Mouse (Mus musculus): ENCODE measurements around the gene Teddm1b. TPM values are rescaled to one million over a fixed set of nuclear protein-coding genes. Genes with fewer than 3 reads are reported as not detected.

The Teddm1b gene
- polyA plus RNA-seq, 1 experiment from 2014 or later = 0.07 TPM

DNA sequence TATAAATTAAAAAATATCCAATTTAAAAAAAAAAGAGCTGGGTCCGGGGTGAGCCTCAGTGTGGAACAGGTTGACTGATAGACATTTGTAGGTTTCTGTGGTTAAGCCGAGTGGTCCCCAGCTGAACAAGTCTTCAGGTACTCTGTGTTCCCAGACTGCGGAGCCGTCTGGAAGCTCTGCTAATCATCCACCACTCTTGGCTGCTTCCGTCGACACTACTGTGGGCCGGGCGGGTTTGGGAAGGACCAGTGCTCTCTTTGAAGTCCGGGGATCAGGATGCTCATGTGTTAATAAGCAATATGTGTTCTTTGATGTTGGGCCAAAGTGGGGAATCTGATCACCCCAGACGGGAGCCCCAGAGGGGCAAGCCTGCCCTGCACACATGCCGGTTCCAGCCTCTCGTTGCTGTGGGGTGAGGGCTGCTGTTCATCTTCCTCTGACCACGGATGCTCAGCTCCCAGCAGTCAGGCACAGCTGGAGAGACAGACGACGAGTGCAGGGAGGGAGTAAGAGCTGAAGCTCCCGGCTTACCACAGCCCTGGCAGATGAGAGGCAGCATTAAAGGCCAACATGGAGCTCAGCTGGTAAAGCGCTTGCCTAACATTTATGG lies 12.0 kb downstream of the Teddm1b start:
- Histone ChIP-seq H3K9ac (ENCODE audit: low read depth, low read length) (no peak overlapping the region), H3K9me3 (ENCODE audit: control insufficient read depth, low read length) (no peaks in the 10 kb centered on the region), H3K27me3 (replicated peaks; ENCODE audit: control insufficient read depth, insufficient read depth, low read length) (no peaks in the 10 kb centered on the region), H3K4me3 (ENCODE audit: low read length) (no peak overlapping the region), H3K4me1 (ENCODE audit: control insufficient read depth, insufficient read depth, low read length) (no peaks in the 10 kb centered on the region), H3K27ac (ENCODE audit: low read length) (no peak overlapping the region), H3K36me3 (ENCODE audit: control insufficient read depth, insufficient read depth, low read length) (no peaks in the 10 kb centered on the region), H3K4me2 (ENCODE audit: low read depth, low read length) (no peak overlapping the region)
- no peak for ATAC-seq
- WGBS = 39% methylated on average over 17 of the region's 17 CpGs

DNA sequence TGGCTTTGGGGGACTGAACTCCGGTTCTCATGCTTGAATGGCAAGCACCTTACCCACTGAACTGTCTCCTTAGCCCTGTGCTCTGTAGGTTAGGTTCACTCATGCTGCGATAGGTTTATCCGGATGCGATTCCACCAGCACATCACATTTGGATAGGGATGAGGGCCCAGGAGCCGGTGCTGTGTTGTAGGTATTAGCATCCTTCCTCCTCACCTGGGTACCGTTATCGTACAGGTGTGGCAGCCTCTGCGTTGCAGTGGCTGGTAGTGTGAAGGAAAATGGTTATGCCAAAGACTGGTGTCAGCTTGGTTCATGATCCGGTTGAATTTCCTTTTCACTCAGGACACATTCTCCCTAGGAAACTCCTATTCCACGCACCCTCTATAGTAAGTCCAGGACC lies 16.0 kb downstream of the Teddm1b start:
- no peak overlapping the region for H3K4me2 ChIP-seq (ENCODE audit: low read depth, low read length)
- no peak overlapping the region for H3K9ac ChIP-seq (ENCODE audit: low read depth, low read length)
- H3K4me3 ChIP-seq (ENCODE audit: low read length) = no peak overlapping the region
- H3K36me3 ChIP-seq (ENCODE audit: control insufficient read depth, insufficient read depth, low read length) = no peaks in the 10 kb centered on the region
- no peak overlapping the region for H3K27ac ChIP-seq (ENCODE audit: low read length)
- no peaks in the 10 kb centered on the region for H3K9me3 ChIP-seq (ENCODE audit: control insufficient read depth, low read length)
- WGBS = 94% methylated on average over 10 of the region's 10 CpGs
- no peaks in the 10 kb centered on the region for H3K4me1 ChIP-seq (ENCODE audit: control insufficient read depth, insufficient read depth, low read length)
- H3K27me3 ChIP-seq (replicated peaks; ENCODE audit: control insufficient read depth, insufficient read depth, low read length) = no peaks in the 10 kb centered on the region
- ATAC-seq = no peak

DNA sequence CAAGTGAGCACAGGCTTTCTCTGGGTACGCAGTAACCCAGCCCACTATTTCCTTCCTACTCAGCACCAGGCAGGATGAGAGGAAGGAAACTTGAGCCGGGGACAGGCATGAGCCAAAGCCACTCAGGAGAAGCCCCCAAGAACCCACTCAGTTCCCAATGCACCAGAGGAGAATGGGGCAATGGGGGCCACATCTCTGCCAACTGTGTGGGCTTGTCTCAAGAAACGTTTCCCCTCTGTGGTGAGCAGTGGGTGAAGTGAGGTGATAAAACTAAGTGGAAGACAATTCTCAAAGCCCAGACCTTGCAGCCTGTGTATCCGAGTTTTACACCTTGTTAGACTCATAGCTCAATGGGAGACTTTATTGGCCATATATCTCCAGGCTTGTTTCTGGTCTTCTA lies 17.3 kb downstream of the Teddm1b start, which contains the start of gene Teddm1a:
Teddm1a (plus strand) TSS at position 301 of the 400 bp plus-strand sequence.
- H3K4me2 ChIP-seq (ENCODE audit: low read depth, low read length) = no peak within 1 kb of the TSS
- H3K36me3 ChIP-seq (ENCODE audit: control insufficient read depth, insufficient read depth, low read length) = no peaks in the 10 kb centered on the region
- H3K4me1 ChIP-seq (ENCODE audit: control insufficient read depth, insufficient read depth, low read length) = no peaks in the 10 kb centered on the region
- WGBS = 60% methylated on average over 4 of the region's 4 CpGs
- H3K27ac ChIP-seq (ENCODE audit: low read length) = no peak within 1 kb of the TSS
- ATAC-seq = no peak
- no peak within 1 kb of the TSS for H3K9ac ChIP-seq (ENCODE audit: low read depth, low read length)
- no peak within 1 kb of the TSS for H3K4me3 ChIP-seq (ENCODE audit: low read length)
- no peaks in the 10 kb centered on the region for H3K27me3 ChIP-seq (replicated peaks; ENCODE audit: control insufficient read depth, insufficient read depth, low read length)
- no peaks in the 10 kb centered on the region for H3K9me3 ChIP-seq (ENCODE audit: control insufficient read depth, low read length)

DNA sequence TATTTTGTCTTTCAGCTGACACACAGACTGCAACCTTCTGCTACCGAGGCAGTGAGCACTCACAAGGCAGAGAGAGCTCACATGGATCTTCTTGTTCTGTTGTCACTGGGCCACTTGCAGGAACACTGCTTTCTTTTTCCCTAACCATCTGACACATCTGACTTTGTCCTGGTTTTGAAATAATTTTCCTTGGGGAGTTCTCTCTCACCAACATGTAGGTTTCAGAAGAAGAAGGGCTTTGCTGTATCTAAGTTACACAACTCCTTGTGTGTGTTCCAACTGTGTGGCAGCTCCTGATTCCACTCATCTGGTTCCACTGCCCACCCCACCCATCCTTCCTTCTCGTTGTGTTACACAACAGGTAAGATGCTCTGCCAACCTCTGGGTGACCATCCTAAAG lies 19.6 kb downstream of the Teddm1b start:
- Histone ChIP-seq H3K36me3 (ENCODE audit: control insufficient read depth, insufficient read depth, low read length) (no peaks in the 10 kb centered on the region), H3K27ac (ENCODE audit: low read length) (no peak overlapping the region), H3K9me3 (ENCODE audit: control insufficient read depth, low read length) (no peaks in the 10 kb centered on the region), H3K4me1 (ENCODE audit: control insufficient read depth, insufficient read depth, low read length) (no peaks in the 10 kb centered on the region), H3K4me2 (ENCODE audit: low read depth, low read length) (no peak overlapping the region), H3K27me3 (replicated peaks; ENCODE audit: control insufficient read depth, insufficient read depth, low read length) (no peaks in the 10 kb centered on the region), H3K9ac (ENCODE audit: low read depth, low read length) (no peak overlapping the region), H3K4me3 (ENCODE audit: low read length) (no peak overlapping the region)
- no peak for ATAC-seq
- 69% methylated on average over 2 of the region's 2 CpGs for WGBS

DNA sequence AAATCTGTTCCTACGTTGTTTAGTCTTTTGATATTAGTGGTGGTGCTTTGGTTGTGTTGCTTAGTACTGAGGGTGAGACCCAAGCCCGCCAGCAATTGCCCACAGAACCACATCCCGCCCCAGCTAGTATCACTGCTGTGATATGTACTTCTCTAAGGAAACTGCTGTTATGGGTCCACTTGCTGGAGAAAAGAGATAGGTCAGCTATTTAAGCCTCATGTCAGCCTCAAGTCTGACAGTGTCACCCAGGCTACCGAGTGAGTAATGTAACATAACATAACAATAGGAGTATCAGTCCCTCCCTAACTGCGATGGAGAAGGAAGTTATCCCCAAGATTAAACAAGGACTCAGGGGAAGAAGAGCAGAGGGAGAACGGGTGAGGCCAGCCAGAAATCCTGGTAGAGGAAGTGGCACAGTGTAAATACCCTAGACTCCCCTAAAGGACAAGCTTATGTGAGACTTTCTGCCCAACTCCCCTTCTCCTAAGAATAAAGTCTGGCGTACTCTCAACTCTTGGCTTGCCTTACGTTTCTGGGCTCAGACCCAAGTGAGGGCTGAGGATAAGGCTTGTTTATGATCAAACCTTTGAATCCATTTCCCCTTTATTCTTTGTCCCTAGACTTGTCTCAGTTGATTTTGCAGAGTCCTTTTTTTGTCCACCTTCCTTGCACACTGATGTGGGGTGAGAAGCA lies 20.2 kb downstream of the Teddm1b start:
- WGBS = 53% methylated on average over 8 of the region's 8 CpGs
- H3K27me3 ChIP-seq (replicated peaks; ENCODE audit: control insufficient read depth, insufficient read depth, low read length) = no peaks in the 10 kb centered on the region
- no peak overlapping the region for H3K4me3 ChIP-seq (ENCODE audit: low read length)
- no peak overlapping the region for H3K27ac ChIP-seq (ENCODE audit: low read length)
- H3K4me1 ChIP-seq (ENCODE audit: control insufficient read depth, insufficient read depth, low read length) = peaks cover 3% of the 10 kb centered on the region; the same call in 1 of the 2 replicates
- no peaks in the 10 kb centered on the region for H3K36me3 ChIP-seq (ENCODE audit: control insufficient read depth, insufficient read depth, low read length)
- no peak for ATAC-seq
- H3K9me3 ChIP-seq (ENCODE audit: control insufficient read depth, low read length) = no peaks in the 10 kb centered on the region
- no peak overlapping the region for H3K4me2 ChIP-seq (ENCODE audit: low read depth, low read length)
- H3K9ac ChIP-seq (ENCODE audit: low read depth, low read length) = no peak overlapping the region

DNA sequence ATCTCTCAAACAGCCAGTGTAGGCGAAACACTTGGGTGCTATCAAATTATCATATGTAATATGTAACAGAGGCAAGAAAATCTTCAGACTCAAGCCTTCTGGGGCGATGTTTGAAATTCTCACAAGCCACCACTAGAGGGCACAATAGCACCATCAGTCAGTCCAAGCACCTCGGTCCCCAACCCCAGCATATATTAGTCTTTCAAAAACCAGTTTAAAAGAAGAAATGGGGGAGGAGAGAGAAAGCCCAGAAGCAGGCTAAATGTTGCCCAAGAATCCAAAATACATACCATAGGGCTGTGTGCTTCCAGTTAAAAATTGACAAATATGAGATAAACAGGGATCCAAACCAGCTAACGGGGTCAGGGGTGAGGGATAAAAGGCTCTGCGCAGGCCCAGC lies 20.8 kb downstream of the Teddm1b start:
- Histone ChIP-seq H3K9me3 (ENCODE audit: control insufficient read depth, low read length) (no peaks in the 10 kb centered on the region), H3K4me2 (ENCODE audit: low read depth, low read length) (no peak overlapping the region), H3K9ac (ENCODE audit: low read depth, low read length) (no peak overlapping the region), H3K4me1 (ENCODE audit: control insufficient read depth, insufficient read depth, low read length) (peaks cover 3% of the 10 kb centered on the region; the same call in 1 of the 2 replicates), H3K27me3 (replicated peaks; ENCODE audit: control insufficient read depth, insufficient read depth, low read length) (no peaks in the 10 kb centered on the region), H3K27ac (ENCODE audit: low read length) (no peak overlapping the region), H3K4me3 (ENCODE audit: low read length) (no peak overlapping the region), H3K36me3 (ENCODE audit: control insufficient read depth, insufficient read depth, low read length) (no peaks in the 10 kb centered on the region)
- no peak for ATAC-seq
- WGBS = 34% methylated on average over 5 of the region's 5 CpGs

DNA sequence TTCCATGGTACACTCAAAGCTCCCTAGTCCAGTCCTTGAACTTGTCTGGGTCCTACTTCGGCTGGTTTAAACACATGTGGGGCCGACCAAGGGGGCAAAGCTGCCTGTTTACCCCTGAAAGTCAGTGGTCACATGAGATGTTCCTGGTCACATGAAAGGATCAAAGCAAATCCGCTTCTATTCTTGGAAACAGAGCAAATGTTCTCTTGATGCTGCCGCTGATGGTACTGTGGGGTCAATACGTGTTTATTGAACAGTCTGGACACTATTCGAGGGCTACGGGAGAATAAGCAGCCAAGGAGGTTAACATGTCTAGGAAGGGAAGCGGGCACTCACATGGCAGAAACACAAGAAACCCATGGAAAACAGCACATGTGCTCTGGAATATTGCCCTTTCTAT lies 23.1 kb downstream of the Teddm1b start:
- no peaks in the 10 kb centered on the region for H3K36me3 ChIP-seq (ENCODE audit: control insufficient read depth, insufficient read depth, low read length)
- no peak for ATAC-seq
- no peak overlapping the region for H3K9ac ChIP-seq (ENCODE audit: low read depth, low read length)
- no peak overlapping the region for H3K4me3 ChIP-seq (ENCODE audit: low read length)
- no peak overlapping the region for H3K27ac ChIP-seq (ENCODE audit: low read length)
- H3K27me3 ChIP-seq (replicated peaks; ENCODE audit: control insufficient read depth, insufficient read depth, low read length) = no peaks in the 10 kb centered on the region
- H3K4me2 ChIP-seq (ENCODE audit: low read depth, low read length) = no peak overlapping the region
- 86% methylated on average over 8 of the region's 8 CpGs for WGBS
- no peaks in the 10 kb centered on the region for H3K9me3 ChIP-seq (ENCODE audit: control insufficient read depth, low read length)
- H3K4me1 ChIP-seq (ENCODE audit: control insufficient read depth, insufficient read depth, low read length) = peaks cover 9% of the 10 kb centered on the region; the same call in 1 of the 2 replicates

DNA sequence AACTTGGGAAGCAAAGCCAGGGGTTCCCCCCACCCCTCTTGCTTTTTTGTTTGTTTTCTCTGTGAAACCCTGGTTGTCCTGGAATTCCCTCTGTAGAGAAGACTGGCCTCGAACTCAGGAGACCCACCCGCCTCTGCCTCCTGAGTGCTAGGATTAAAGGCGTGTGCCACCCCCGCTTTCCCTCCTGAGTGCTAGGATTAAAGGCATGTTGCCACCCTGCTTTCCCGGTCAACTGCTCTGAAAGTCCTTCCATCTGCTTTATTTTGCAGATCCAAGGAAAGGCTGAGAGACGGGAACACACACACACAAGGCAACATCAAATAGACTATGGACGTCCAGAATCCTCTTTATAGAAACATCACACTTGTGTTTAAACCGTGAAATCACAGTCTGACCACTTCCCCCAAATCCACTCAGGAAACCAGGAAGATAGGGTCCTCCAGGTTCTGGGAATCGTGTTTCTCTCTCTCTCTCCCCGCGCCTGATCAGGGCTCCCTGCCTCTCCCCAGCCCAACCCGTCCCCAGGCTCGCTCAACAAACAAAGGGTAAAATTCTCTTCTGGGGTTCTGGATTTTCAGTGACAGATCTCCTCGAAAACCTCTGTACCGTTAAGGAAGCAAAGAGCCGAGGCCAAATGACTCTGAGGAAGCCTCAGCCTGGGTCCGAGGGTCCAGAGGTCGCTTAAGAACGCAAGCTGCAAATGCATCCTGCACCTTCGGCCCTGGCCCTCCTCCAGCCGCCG lies 25.0 kb downstream of the Teddm1b start:
- H3K27ac ChIP-seq (ENCODE audit: low read length) = peak overlapping the region; percentile 96
- peak; percentile 40 for ATAC-seq
- WGBS = 20% methylated on average over 22 of the region's 22 CpGs

DNA sequence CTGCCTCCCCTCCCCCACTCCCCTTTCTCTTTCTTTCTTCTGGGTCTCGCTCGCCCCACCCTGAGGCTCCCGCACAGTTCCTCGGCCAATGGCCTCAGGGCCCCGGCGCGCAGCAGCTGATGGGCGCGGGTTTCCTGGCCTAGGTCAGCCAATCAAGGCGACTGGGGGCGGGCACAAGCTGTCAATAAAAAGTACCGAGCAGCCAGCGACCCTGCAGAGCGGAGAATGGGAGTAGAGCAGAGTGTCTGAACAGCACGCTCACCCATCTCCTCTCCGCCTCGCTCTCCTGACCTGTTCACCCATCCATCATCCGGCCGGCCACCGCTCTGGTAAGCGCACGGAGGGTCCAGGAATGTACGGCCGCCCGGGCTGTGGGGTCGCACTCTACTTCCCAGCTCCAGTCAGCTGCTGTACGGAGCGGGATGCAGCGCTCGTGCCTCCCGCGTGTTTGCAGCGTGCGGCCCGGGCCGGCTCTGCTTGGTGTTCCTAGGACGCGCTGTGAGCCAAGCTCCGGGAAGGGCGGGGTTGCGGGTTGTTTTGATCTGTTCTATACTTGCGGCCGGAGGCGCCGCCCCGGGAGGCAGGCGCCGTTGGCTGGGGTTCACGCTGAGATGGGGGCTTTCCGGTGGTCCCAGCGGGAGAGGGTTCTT lies 25.7 kb downstream of the Teddm1b start, which contains the start of the genes Glul and Teddm2:
Glul (plus strand) TSS at position 214 of the 650 bp plus-strand sequence.
Teddm2 (minus strand) TSS at position 498 of the 650 bp plus-strand sequence.
- H3K27ac ChIP-seq (ENCODE audit: low read length) = peak within 1 kb of the TSS; percentile 96

More for the DNA sequence above, 25.0 kb downstream of the Teddm1b start:
- Histone ChIP-seq H3K9ac (ENCODE audit: low read depth, low read length) (peak overlapping the region; percentile 89), H3K27me3 (replicated peaks; ENCODE audit: control insufficient read depth, insufficient read depth, low read length) (no peaks in the 10 kb centered on the region), H3K4me2 (ENCODE audit: low read depth, low read length) (peak overlapping the region; percentile 86), H3K4me1 (ENCODE audit: control insufficient read depth, insufficient read depth, low read length) (peaks cover 9% of the 10 kb centered on the region; the same call in 1 of the 2 replicates), H3K4me3 (ENCODE audit: low read length) (peak overlapping the region; percentile 82), H3K36me3 (ENCODE audit: control insufficient read depth, insufficient read depth, low read length) (no peaks in the 10 kb centered on the region), H3K9me3 (ENCODE audit: control insufficient read depth, low read length) (no peaks in the 10 kb centered on the region)

More for the DNA sequence above, 25.7 kb downstream of the Teddm1b start, which contains the start of the genes Glul and Teddm2:
- H3K4me2 ChIP-seq (ENCODE audit: low read depth, low read length) = peak within 1 kb of the TSS; percentile 86
- peak within 1 kb of the TSS; percentile 89 for H3K9ac ChIP-seq (ENCODE audit: low read depth, low read length)
- peaks cover 9% of the 10 kb centered on the region; the same call in 1 of the 2 replicates for H3K4me1 ChIP-seq (ENCODE audit: control insufficient read depth, insufficient read depth, low read length)
- H3K9me3 ChIP-seq (ENCODE audit: control insufficient read depth, low read length) = no peaks in the 10 kb centered on the region
- no peaks in the 10 kb centered on the region for H3K36me3 ChIP-seq (ENCODE audit: control insufficient read depth, insufficient read depth, low read length)
- WGBS = under 1% methylated on average over 51 of the region's 51 CpGs
- peak; percentile 99 for ATAC-seq
- no peaks in the 10 kb centered on the region for H3K27me3 ChIP-seq (replicated peaks; ENCODE audit: control insufficient read depth, insufficient read depth, low read length)
- peak within 1 kb of the TSS; percentile 82 for H3K4me3 ChIP-seq (ENCODE audit: low read length)
